Mouse (Mus musculus) kidney, adult 9 months (tissue): ENCODE data around the gene Ccdc138.
A peak's percentile ranks its signal among the peaks of the same experiment; 100 is the strongest.
"Not testable (repeated sequence)": the region's sequence is repeated elsewhere in the genome, so short reads cannot be mapped to it uniquely, and the experiment has no call there.

ENCODE experiments used
- DNase-seq: peaks from one replicate; pipeline ENCODE4 v3.0.0; 2022

Ccdc138 gene

DNA sequence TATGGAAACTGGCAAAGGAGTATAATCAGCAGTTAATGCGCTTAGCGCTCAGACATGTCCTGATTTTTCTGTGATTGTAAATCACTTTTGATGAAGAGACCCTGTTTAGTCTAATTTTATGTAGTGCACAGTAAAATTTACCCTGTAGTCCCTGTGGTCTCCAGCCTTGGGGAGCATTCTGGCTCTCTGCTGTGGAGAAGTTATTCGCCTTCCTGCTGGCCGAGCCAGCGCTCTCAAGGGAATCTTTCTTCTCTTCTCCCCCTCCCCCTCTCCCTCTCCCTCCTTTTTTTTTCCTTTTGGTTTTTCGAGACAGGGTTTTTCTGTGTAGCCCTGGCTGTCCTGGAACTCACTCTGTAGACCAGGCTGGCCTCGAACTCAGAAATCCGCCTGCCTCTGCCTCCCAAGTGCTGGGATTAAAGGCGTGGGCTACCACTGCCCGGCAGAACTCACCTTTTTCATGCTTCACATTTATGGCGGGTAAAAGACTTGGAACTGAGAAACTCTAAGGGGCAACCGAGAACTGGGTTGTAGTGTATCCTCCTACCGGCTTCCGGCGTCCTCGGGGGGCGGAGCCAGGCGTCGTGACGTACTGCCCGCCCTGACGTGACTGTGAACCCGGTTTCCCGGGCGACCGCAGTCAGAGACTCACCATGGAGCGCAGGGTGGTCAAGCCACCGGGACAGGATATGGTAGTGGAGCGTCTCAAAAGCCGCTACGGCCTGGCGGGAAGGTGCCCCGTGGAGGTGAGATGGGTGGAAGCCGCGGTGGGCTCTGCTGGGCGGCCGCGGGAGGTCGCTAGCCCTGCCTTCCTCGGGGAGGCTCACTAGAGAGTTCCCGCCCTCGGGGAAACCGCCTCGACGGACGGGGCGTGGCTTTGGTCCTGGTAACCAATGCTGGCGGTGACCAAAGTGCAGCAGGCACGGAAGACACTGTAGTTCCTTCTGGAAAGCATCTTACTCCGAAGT is at the start of gene Ccdc138:
TSS of gene Ccdc138 (plus strand) at position 629 of the 965 bp plus-strand sequence.
- DNase-seq, result peak; percentile 96

DNA sequence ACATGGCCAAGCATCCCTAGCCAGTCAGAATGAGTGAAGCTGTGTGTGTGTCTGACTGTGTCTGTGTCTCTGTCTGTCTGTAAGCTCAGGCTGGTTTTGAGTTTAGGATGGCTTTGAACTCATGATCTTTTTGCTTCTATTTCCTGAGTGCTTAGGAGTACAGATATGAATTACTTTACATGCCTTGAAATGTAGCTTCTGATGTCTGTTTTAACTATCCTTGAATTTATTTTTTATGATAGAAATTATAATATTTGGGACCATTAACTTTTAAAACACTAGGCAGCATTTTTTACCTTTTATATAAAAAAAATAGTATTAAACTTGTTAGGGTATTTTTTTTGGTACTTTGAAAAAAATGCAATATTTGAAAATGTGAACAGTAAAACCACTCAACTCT is 46.2 kb upstream of the Ccdc138 start:
- DNase-seq, result no peak

GRCm38 (mm10) chr10:58452185-58452584 is 45.6 kb upstream of the Ccdc138 start:
- DNase-seq, result no peak

- DNase-seq, result no peak
Observed at GRCm38 (mm10) chr10:58459896-58460295, 37.9 kb upstream of the Ccdc138 start.

- DNase-seq, result no peak
Observed at GRCm38 (mm10) chr10:58477086-58477755, 20.5 kb upstream of the Ccdc138 start.

- DNase-seq, result no peak
Observed at GRCm38 (mm10) chr10:58478071-58478578, 19.6 kb upstream of the Ccdc138 start.

- no peak for DNase-seq
Observed at GRCm38 (mm10) chr10:58479954-58480490, 17.7 kb upstream of the Ccdc138 start.

GRCm38 (mm10) chr10:58491031-58491430 is 6.7 kb upstream of the Ccdc138 start:
- no peak for DNase-seq

- DNase-seq, result no peak
Observed at GRCm38 (mm10) chr10:58495637-58496036, 2.1 kb upstream of the Ccdc138 start.

DNA sequence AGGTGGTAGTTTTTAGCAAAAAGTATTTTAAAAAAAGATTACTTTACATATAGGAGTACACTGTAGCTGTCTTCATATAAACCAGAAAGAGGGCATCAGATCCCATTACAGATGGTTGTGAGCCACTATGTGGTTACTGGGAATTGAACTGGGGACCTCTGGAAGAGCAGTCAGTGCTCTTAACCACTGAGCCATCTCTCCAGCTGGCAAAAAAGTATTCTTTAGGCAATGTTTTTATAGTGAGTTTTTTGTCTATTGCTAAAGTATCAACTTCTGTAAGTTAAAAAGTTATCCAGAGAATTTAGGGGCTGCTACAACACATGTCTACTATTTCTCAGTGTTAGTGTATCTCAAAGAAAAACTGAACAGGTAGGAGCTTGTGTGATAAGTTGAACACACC is 1.0 kb upstream of the Ccdc138 start:
- peak; percentile 10 for DNase-seq

- DNase-seq, result peak; percentile 11
Observed at GRCm38 (mm10) chr10:58498516-58498915, 768 bp downstream of the Ccdc138 start.

DNA sequence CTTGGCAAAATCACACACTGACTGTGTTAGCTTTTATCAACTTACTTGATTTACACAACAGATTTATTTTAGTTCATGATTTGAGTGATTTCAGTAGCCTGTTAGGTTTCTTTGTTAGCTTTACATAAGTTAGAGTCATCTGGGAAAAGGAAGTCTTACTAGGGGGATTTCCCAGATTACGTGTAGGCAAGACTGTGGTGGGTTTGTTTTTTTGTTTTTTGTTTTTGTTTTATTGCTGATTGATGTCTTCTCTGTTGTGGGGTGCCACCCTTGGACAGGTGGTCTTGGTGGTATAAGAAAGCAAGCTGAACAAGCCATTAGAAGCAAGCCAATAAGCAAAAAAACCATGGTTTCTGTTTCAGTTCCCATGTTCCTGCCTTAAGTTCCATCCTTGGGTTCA is 31.6 kb downstream of the Ccdc138 start:
- DNase-seq, result no peak

DNA sequence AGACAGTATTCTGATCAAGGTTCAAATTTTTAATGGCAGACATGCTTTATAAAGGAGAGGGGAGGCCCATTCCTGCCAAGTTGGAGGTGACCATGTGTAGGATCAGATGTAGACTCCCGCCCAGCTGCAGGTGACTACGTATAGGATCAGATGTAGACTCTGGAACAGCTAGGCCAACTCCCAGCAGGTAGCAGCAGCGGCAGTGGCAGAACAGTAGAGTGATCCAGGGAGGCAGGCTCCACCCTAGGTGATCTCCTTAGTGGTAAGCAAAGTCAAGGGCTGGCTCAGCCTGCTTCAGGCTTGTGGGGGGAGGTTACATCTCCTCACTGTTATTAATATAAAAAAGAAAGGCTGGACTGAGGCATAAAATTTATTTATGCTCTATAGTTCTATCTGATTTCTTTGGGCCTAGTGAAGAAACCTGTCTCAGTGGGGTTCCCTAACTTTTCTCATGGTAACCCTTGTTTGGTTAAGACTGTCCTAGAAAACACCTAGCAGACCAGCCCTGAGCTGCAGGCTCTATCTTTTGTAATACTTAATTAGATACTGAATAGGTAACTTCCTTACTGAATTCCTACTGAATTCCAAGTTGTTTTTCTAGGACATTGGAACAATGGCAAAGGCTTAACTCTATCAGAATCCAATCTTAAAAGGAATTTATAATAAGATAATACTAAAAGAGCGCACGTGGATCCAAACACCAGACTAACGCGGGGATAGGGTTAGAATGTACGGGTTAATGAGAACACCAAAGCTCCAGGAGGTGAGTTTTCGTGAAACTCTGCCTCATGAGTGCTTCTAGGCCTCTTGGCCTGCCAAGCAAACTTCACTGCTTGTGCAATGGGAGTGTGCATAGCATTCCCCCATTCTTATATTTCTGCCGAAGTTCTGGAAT is 33.4 kb downstream of the Ccdc138 start:
- DNase-seq, result no peak

GRCm38 (mm10) chr10:58532177-58532576 is 34.4 kb downstream of the Ccdc138 start:
- no peak for DNase-seq

- not testable (repeated sequence) for DNase-seq
Observed at GRCm38 (mm10) chr10:58536276-58536675, 38.5 kb downstream of the Ccdc138 start.

GRCm38 (mm10) chr10:58540613-58541012 is 42.9 kb downstream of the Ccdc138 start:
- no peak for DNase-seq

GRCm38 (mm10) chr10:58548739-58549138 is 51.0 kb downstream of the Ccdc138 start:
- peak; percentile 50 for DNase-seq

DNA sequence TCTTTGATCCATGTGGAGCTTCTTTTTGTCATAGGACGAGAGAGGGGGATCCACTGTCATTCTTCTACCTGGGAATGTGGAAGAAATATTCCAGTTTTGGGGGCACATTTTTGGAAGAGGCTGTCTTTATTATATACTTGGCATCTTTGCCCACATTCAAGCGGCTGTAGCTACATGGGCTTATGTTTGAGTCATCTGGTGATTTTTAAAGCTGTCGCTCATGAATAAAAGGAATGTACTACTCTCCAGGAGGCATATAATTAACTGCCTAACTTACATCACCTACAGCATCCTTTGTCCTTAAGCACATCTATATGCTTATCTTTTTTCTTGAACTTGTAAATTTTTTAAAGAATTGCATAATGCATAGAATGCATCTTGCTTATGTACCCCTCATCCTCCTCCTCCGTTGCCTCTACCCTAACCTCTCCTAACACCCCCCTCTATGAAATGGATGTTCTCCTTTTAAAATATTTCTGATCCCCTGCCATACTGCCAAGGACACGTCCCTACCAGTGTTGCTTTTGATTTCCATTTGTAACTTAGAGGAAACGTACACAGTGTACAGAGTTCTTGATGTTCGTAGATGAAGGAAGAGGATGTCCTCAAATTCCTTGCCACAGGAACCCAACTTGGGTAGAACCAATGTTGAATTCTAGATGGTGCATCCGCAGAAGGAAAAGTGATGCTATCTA is 57.1 kb downstream of the Ccdc138 start:
- DNase-seq, result no peak

DNA sequence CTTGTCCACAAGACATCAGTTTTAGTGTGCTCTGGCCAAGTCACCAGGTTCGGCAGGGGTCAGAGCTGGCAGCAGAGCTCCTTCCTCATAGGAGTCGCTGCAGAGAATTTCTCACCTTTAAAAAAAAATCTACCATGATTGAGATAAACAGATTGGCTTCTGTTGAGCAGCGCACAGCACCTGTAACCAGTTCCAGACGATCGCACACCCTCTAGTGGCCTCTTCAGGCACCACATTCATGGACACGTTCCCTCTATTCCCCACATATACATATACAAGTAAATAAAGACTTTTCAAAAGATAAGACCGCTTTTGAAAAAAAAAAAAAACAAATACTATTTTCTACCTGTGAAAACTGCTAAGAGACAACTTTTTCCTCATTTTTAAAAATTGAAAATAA is 61.4 kb downstream of the Ccdc138 start:
- DNase-seq, result peak; percentile 67

- peak; percentile 61 for DNase-seq
Observed at GRCm38 (mm10) chr10:58559901-58560300, 62.2 kb downstream of the Ccdc138 start.

DNA sequence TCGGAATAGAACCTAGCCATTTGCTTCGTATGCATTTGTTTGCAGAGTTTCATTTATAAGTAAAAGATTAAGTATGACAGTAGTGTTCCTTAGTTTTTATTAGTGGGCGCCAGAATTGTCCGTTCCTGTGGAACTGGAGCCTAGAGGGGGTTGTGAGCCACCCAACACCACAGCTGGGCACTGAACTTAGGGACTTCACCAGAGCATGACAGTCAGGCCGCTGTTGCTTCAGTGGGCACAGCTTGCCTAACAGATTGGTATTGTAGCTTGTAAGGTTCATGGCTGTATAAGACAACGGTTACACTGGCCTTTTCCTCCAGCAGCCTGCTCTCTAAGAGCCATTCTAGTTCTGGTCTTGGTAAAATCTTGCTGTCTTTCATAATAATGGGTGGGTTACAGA is 62.8 kb downstream of the Ccdc138 start:
- DNase-seq, result peak; percentile 22
